ENCODE assay signal across 32 mouse cellular contexts in genomic region chr10:80802204-80802912, GRCm38 (mm10). TPM values are rescaled to one million over a fixed set of nuclear protein-coding genes. Genes with fewer than 3 reads are reported as not detected.
DNase-seq lines count a peak whose midpoint lies in the region; ATAC-seq and TF ChIP-seq lines count a peak whose summit lies in the region.
"Had no signal": no experiment of that assay in that cellular context is flagged by ENCODE, and none has a peak within 500 bp of the region (broad histone marks: within the 10 kb centered on the region; RNA-seq: fewer than 3 reads in every experiment).

No protein-coding gene starts in this region.

- peaks cover 10% of the 10 kb centered on the region for H3K27me3 ChIP-seq in heart, embryonic 13.5 days (replicated peaks)
- no peaks in the 10 kb centered on the region for H3K27me3 ChIP-seq in heart, adult 2 months (ENCODE audit: control insufficient read depth, insufficient read depth, low read length)
- no peaks in the 10 kb centered on the region for H3K27me3 ChIP-seq in myocyte (ENCODE audit: control insufficient read depth, insufficient read depth, insufficient read length)
- H3K27me3 ChIP-seq: hindbrain, embryonic 15.5 days; megakaryocyte, embryonic 14.5 days; neural tube, embryonic 15.5 days; Patski had no signal

- H3K4me3 ChIP-seq in heart, embryonic 13.5 days, result no peak overlapping the region
- no peak overlapping the region for H3K4me3 ChIP-seq in heart, adult 2 months
- no peak overlapping the region for H3K4me3 ChIP-seq in myocyte
- H3K4me3 ChIP-seq: embryonic facial prominence, embryonic 12.5 days; hindbrain, embryonic 15.5 days; limb, embryonic 12.5 days; megakaryocyte, embryonic 14.5 days; midbrain, embryonic 13.5 days; neural tube, embryonic 15.5 days had no signal

- no peak for TF ChIP-seq CTCF in heart, adult 2 months (IDR thresholded peaks at IDR 0.05)

- intact Hi-C loops in heart, adult 2 months (cut with DNase I), result no loop called here
- intact Hi-C loops in left cerebral cortex, postnatal 4 days (cut with DNase I), result no loop called here

- no peak for TF ChIP-seq POLR2A in heart, adult 2 months (IDR thresholded peaks at IDR 0.05; ENCODE audit: insufficient read depth, low read depth, low read length)
- TF ChIP-seq POLR2A in myocyte (IDR thresholded peaks at IDR 0.05; ENCODE audit: insufficient read length, low read depth), result no peak

- peaks cover 6% of the 10 kb centered on the region for H3K79me2 ChIP-seq in heart, adult 2 months (replicated peaks; ENCODE audit: control insufficient read depth, insufficient read depth, low read length)
- H3K79me2 ChIP-seq in myocyte (ENCODE audit: control insufficient read depth, insufficient read depth), result peaks cover 37% of the 10 kb centered on the region

- ATAC-seq in heart, embryonic 13.5 days (ENCODE audit: extremely low read depth, insufficient number of reproducible peaks, low FRiP score, low TSS enrichment), result no peak
- ATAC-seq: forebrain, postnatal 0 days; lung, postnatal 0 days; midbrain, embryonic 13.5 days; Patski had no signal

- no peaks in the 10 kb centered on the region for H3K9me3 ChIP-seq in heart, embryonic 13.5 days
- H3K9me3 ChIP-seq: embryonic facial prominence, embryonic 12.5 days; hindbrain, embryonic 15.5 days; limb, embryonic 12.5 days; megakaryocyte, embryonic 14.5 days; midbrain, embryonic 13.5 days; neural tube, embryonic 15.5 days had no signal

- H3K4me1 ChIP-seq in heart, embryonic 13.5 days, result peaks cover 43% of the 10 kb centered on the region
- peaks cover 3% of the 10 kb centered on the region; the same call in 1 of the 2 replicates for H3K4me1 ChIP-seq in heart, adult 2 months (ENCODE audit: control insufficient read depth, insufficient read depth, low read length)

- peaks cover 52% of the 10 kb centered on the region for H3K36me3 ChIP-seq in heart, embryonic 13.5 days
- no peaks in the 10 kb centered on the region for H3K36me3 ChIP-seq in heart, adult 2 months (ENCODE audit: control insufficient read depth, insufficient read depth, low read length)
- peaks cover 17% of the 10 kb centered on the region for H3K36me3 ChIP-seq in myocyte (ENCODE audit: control insufficient read depth, insufficient read depth)

- peak; percentile 52 for DNase-seq in cerebellum, adult 9-10 months
- no peak for DNase-seq in cerebellum, postnatal 10 days
- no peak for DNase-seq in heart, adult 2 months
- DNase-seq in right cerebral cortex, postnatal 14 days, result peak; percentile 6
- no peak for DNase-seq in right cerebral cortex, postnatal 25 days
- no peak for DNase-seq in left cerebral cortex, postnatal 4 days
- DNase-seq: adrenal gland, postnatal 10 days; cerebellum, postnatal 14 days; forebrain, postnatal 0 days; gastrocnemius, postnatal 14 days; kidney, adult 8-10 months; kidney, postnatal 4 days; layer of hippocampus, postnatal 36 days; lung, adult 18-20 months; right cerebral cortex, adult 18-20 months had no signal

- 0 out of 2 replicates have a peak overlapping the region, but pooled peaks have one; percentile 11 for H3K9ac ChIP-seq in heart, embryonic 13.5 days
- no peak overlapping the region for H3K9ac ChIP-seq in heart, adult 2 months (ENCODE audit: low read depth, low read length)
- H3K9ac ChIP-seq: embryonic facial prominence, embryonic 12.5 days; forebrain, postnatal 0 days; hindbrain, embryonic 15.5 days; limb, embryonic 12.5 days; midbrain, embryonic 13.5 days; neural tube, embryonic 15.5 days had no signal

- H3ac ChIP-seq in myocyte (ENCODE audit: control insufficient read depth, insufficient read length), result no peak overlapping the region

- no peak for TF ChIP-seq EP300 in heart, adult 2 months (IDR thresholded peaks at IDR 0.05; ENCODE audit: insufficient read depth, low read depth, low read length)

- H3K4me2 ChIP-seq in heart, embryonic 13.5 days, result no peak overlapping the region
- H3K4me2 ChIP-seq in myocyte (ENCODE audit: low read depth), result no peak overlapping the region
- H3K4me2 ChIP-seq: embryonic facial prominence, embryonic 12.5 days; heart, embryonic 11.5 days; hindbrain, embryonic 15.5 days; limb, embryonic 12.5 days; liver, embryonic 11.5 days; midbrain, embryonic 13.5 days; neural tube, embryonic 15.5 days had no signal

- H3K27ac ChIP-seq in heart, embryonic 13.5 days (replicated peaks), result no peak overlapping the region
- no peak overlapping the region for H3K27ac ChIP-seq in heart, adult 2 months
- H3K27ac ChIP-seq: embryonic facial prominence, embryonic 12.5 days; hindbrain, embryonic 15.5 days; kidney, postnatal 0 days; limb, embryonic 12.5 days; midbrain, embryonic 13.5 days; neural tube, embryonic 15.5 days had no signal

- WGBS in heart, embryonic 13.5 days, result 88% methylated on average over 10 of the region's 10 CpGs
- WGBS in heart, adult 2 months, result 87% methylated on average over 10 of the region's 10 CpGs

TF ChIP-seq in myocyte, 11 proteins besides CTCF, POLR2A, EP300 and RAD21:
- TF ChIP-seq USF1 (IDR thresholded peaks at IDR 0.05; ENCODE audit: low read depth), result no peak
- no peak for TF ChIP-seq MYOD1 (IDR thresholded peaks at IDR 0.05; ENCODE audit: control insufficient read depth in 1 of 3, insufficient read length in 2 of 3, low read depth in 2 of 3)
- TF ChIP-seq MYOG (IDR thresholded peaks at IDR 0.05; ENCODE audit: control insufficient read depth in 1 of 3, insufficient read depth in 1 of 3, insufficient read length in 2 of 3, low read depth in 2 of 3), result no peak
- TF ChIP-seq POLR2AphosphoS2 (IDR thresholded peaks at IDR 0.05; ENCODE audit: insufficient read length, low read depth), result peak; percentile 26

RNA-seq across cellular contexts. Expression of gene Amh, which starts 2.7 kb away (rescaled TPM):
- 0.11 TPM in 1 of 2 replicates, not detected in the other for polyA plus RNA-seq in heart, embryonic 13.5 days (2015; fragmentation: Nextera tagmentation; extraction: Ambion mirVana)
- under 1 TPM; 0.18 TPM for total RNA-seq in heart, adult 2 months (2021)
- polyA plus RNA-seq in heart, adult 2 months (2012; rRNA removed), result 0.15 and 0.25 TPM in 2 replicates
- 0.76 TPM for polyA plus RNA-seq in myocyte (2012; fragmentation: generic; extraction: Trizol)
- 1 to 10 TPM; 1.9 to 2.2 TPM for total RNA-seq in left cerebral cortex, postnatal 4 days (2021)
- total RNA-seq: monocyte, adult 5-6 weeks had no signal
- polyA plus RNA-seq: embryonic facial prominence, embryonic 12.5 days; forebrain, postnatal 0 days; intestine, embryonic 14.5 days; limb, embryonic 12.5 days; liver, embryonic 11.5 days; midbrain, embryonic 13.5 days; neural tube, embryonic 15.5 days had no signal

RNA-seq across cellular contexts. Expression of gene Plekhj1, which starts 3.9 kb away (rescaled TPM):
- polyA plus RNA-seq in heart, embryonic 13.5 days (2015; fragmentation: Nextera tagmentation; extraction: Ambion mirVana), result 79.6 and 86.5 TPM in 2 replicates
- 10 to 100 TPM; 29.7 to 33.0 TPM for total RNA-seq in heart, adult 2 months (2021)
- 28.9 and 33.2 TPM in 2 replicates for polyA plus RNA-seq in heart, adult 2 months (2012; rRNA removed)
- 69.6 TPM for polyA plus RNA-seq in myocyte (2012; fragmentation: generic; extraction: Trizol)
- 10 to 100 TPM; 73.2 to 86.2 TPM for total RNA-seq in left cerebral cortex, postnatal 4 days (2021)

RNA-seq across cellular contexts. Expression of gene Sf3a2, which starts 4.4 kb away (rescaled TPM):
- polyA plus RNA-seq in heart, embryonic 13.5 days (2015; fragmentation: Nextera tagmentation; extraction: Ambion mirVana), result 46.3 and 53.4 TPM in 2 replicates
- total RNA-seq in heart, adult 2 months (2021), result 10 to 100 TPM; 27.3 to 30.4 TPM
- 18.4 and 19.7 TPM in 2 replicates for polyA plus RNA-seq in heart, adult 2 months (2012; rRNA removed)
- 93.1 TPM for polyA plus RNA-seq in myocyte (2012; fragmentation: generic; extraction: Trizol)
- total RNA-seq in left cerebral cortex, postnatal 4 days (2021), result 10 to 100 TPM; 58.0 to 58.2 TPM

RNA-seq across cellular contexts. Expression of gene Jsrp1, which starts 10.9 kb away (rescaled TPM):
- polyA plus RNA-seq in heart, embryonic 13.5 days (2015; fragmentation: Nextera tagmentation; extraction: Ambion mirVana), result 5.7 and 5.9 TPM in 2 replicates
- 1 to 10 TPM in 1 of 2 experiments, under 1 TPM in 1; 0.25 to 1.1 TPM for total RNA-seq in heart, adult 2 months (2021)
- polyA plus RNA-seq in heart, adult 2 months (2012; rRNA removed), result 0.21 and 0.56 TPM in 2 replicates
- 343 TPM for polyA plus RNA-seq in myocyte (2012; fragmentation: generic; extraction: Trizol)
- under 1 TPM; 0.54 to 0.64 TPM for total RNA-seq in left cerebral cortex, postnatal 4 days (2021)
- total RNA-seq: granulocyte monocyte progenitor cell, adult 5-6 weeks; MEL; monocyte, adult 5-6 weeks had no signal
- polyA plus RNA-seq: Patski had no signal

RNA-seq across cellular contexts. Expression of gene Oaz1, which starts 24.1 kb away (rescaled TPM):
- 2,053 and 2,109 TPM in 2 replicates for polyA plus RNA-seq in heart, embryonic 13.5 days (2015; fragmentation: Nextera tagmentation; extraction: Ambion mirVana)
- 100 to 1,000 TPM; 850 to 914 TPM for total RNA-seq in heart, adult 2 months (2021)
- polyA plus RNA-seq in heart, adult 2 months (2012; rRNA removed), result 1,001 and 1,201 TPM in 2 replicates
- 1,349 TPM for polyA plus RNA-seq in myocyte (2012; fragmentation: generic; extraction: Trizol)
- total RNA-seq in left cerebral cortex, postnatal 4 days (2021), result 100 to 1,000 TPM; 393 to 396 TPM

Comparison
In these comparisons a context has a peak if more than half of its experiments do, and no peak if none do; other contexts are left out.
1. DNase-seq: peak in cerebellum, adult 9-10 months (single experiment) and right cerebral cortex, postnatal 14 days (single experiment); none in cerebellum, postnatal 10 days (0 of 2), heart, adult 2 months (0 of 2), right cerebral cortex, postnatal 25 days (single experiment) and left cerebral cortex, postnatal 4 days (single experiment).